Mouse (Mus musculus) naive thymus-derived CD4-positive, alpha-beta T cell, adult 5 months (primary cell): ENCODE data around the gene Garem2. TPM values are rescaled to one million over a fixed set of nuclear protein-coding genes. Genes with fewer than 3 reads are reported as not detected.

Experiments used
- polyA plus RNA-seq: library from polyadenylated mRNA; unstranded; fragments of 100-300 nt; shearing (Covaris generic); gene quantifications from one replicate; pipeline ENCODE4 v1.2.1, GENCODE M21; 2017

The Garem2 gene
- polyA plus RNA-seq = not detected

GRCm38 (mm10) chr5:30104841-30105667 is at the start of gene Garem2:
Gene Garem2 (plus strand): TSS chr5:30105161.

GRCm38 (mm10) chr5:30072825-30073821 is 31.8 kb upstream of the Garem2 start, which contains the start of gene Tyms:
Gene Tyms (minus strand): TSS chr5:30073617.

GRCm38 (mm10) chr5:30105668-30106300 is 823 bp downstream of the Garem2 start, which contains the start of gene 3110082J24Rik:
Gene 3110082J24Rik (minus strand): TSS chr5:30106086.

GRCm38 (mm10) chr5:30154474-30155394 is 49.8 kb downstream of the Garem2 start, which contains the start of the genes Hadha and Hadhb:
Gene Hadha (minus strand): TSS chr5:30155162.
Gene Hadhb (plus strand): TSS chr5:30155248.

Other genes with a start within 250 kb of the Garem2 start
- gene Il6, start 92.0 kb upstream of the Garem2 start, polyA plus RNA-seq = 0.19 TPM
- 4.6 TPM for gene Tyms, start 31.5 kb upstream of the Garem2 start, polyA plus RNA-seq
- gene 3110082J24Rik, start 925 bp downstream of the Garem2 start, polyA plus RNA-seq = not detected
- 91.2 TPM for gene Hadha, start 50.0 kb downstream of the Garem2 start, polyA plus RNA-seq
- gene Hadhb, start 50.1 kb downstream of the Garem2 start, polyA plus RNA-seq = 219 TPM
- gene Adgrf3, start 100.6 kb downstream of the Garem2 start, polyA plus RNA-seq = not detected
- 21.6 TPM for gene Selenoi, start 127.4 kb downstream of the Garem2 start, polyA plus RNA-seq
- gene Drc1, start 176.2 kb downstream of the Garem2 start, polyA plus RNA-seq = 6.1 TPM